Mouse (Mus musculus): ENCODE measurements around the gene Desi2. TPM values are rescaled to one million over a fixed set of nuclear protein-coding genes. Genes with fewer than 3 reads are reported as not detected.

Desi2 gene
- polyA plus RNA-seq, 1 experiment: 32.5 TPM

DNA sequence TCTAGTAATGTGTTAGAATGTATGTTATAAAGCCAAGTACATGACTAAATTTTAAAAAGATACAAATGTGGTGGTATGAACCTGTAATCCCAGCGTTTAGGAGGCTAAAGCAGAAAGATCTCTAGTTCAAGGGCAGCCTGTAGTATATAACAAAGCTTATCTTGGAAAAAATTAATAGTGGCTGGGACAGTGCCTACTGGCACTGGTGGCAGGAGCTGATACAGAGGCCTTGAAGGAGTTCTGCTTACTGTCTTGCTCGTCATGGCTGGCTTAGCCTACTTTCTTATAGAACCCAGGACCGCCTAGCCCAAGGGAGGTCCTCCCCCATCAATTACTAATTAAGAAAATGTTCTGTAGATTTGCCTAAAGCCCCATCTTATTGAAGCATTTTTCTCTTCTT, 46.9 kb downstream of the Desi2 start:
- TF ChIP-seq POLR2A (IDR thresholded peaks at IDR 0.05; ENCODE audit: insufficient read depth, low read length) (no peak), EP300 (IDR thresholded peaks at IDR 0.05; ENCODE audit: insufficient read depth, low read depth, low read length) (no peak), CTCF (IDR thresholded peaks at IDR 0.05; ENCODE audit: low read depth, low read length) (no peak)
- H3K27ac ChIP-seq (ENCODE audit: insufficient read depth, low read length): no peak overlapping the region

DNA sequence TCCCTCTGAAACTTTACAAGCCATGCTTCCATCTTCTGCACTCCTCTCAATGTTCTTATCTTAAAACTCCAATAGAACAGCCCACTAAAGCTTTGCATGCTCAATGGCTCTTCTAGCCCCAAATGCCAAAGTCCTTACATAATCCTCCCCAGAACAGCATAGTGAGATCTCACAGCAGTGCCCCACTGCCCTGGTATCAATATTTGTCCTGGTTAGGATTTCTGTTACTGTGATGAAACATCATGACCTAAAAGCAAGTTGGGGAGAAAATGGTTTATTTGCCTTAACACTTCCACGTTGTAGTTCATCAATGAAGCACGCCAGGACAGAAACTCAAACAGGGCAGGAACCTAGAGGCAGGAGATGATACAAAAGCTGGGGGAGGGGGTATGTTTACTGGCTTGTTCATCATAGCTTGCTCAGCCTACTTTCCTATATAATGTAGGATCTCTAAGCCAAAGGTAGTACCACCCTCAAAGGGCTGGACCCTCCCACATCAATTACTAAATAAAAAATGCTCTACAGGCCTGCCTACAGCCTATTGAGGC, 48.8 kb downstream of the Desi2 start:
- Histone ChIP-seq H3K27me3 (ENCODE audit: control insufficient read depth, insufficient read depth, low read length, poor library complexity, severe bottlenecking) (no peaks in the 10 kb centered on the region), H3K9ac (ENCODE audit: low read depth, poor library complexity, severe bottlenecking) (no peak overlapping the region), H3K4me1 (ENCODE audit: control insufficient read depth, insufficient read depth, low read length) (no peaks in the 10 kb centered on the region), H3K27ac (ENCODE audit: insufficient read depth, low read length) (no peak overlapping the region), H3K9me3 (replicated peaks; ENCODE audit: control insufficient read depth, insufficient read depth, low read length, poor library complexity, severe bottlenecking) (no peaks in the 10 kb centered on the region), H3K4me3 (ENCODE audit: low read depth, low read length) (no peak overlapping the region), H3K36me3 (ENCODE audit: control insufficient read depth, insufficient read depth, low read length, poor library complexity, severe bottlenecking) (no peaks in the 10 kb centered on the region)
- TF ChIP-seq EP300 (IDR thresholded peaks at IDR 0.05; ENCODE audit: insufficient read depth, low read depth, low read length) (no peak), POLR2A (IDR thresholded peaks at IDR 0.05; ENCODE audit: insufficient read depth, low read length) (no peak), CTCF (IDR thresholded peaks at IDR 0.05; ENCODE audit: low read depth, low read length) (no peak)

More for the DNA sequence above, 46.9 kb downstream of the Desi2 start:
- Histone ChIP-seq H3K4me3 (ENCODE audit: low read depth, low read length) (no peak overlapping the region), H3K9me3 (replicated peaks; ENCODE audit: control insufficient read depth, insufficient read depth, low read length, poor library complexity, severe bottlenecking) (peaks cover 14% of the 10 kb centered on the region), H3K9ac (ENCODE audit: low read depth, poor library complexity, severe bottlenecking) (no peak overlapping the region), H3K36me3 (ENCODE audit: control insufficient read depth, insufficient read depth, low read length, poor library complexity, severe bottlenecking) (no peaks in the 10 kb centered on the region), H3K27me3 (ENCODE audit: control insufficient read depth, insufficient read depth, low read length, poor library complexity, severe bottlenecking) (no peaks in the 10 kb centered on the region), H3K4me1 (ENCODE audit: control insufficient read depth, insufficient read depth, low read length) (no peaks in the 10 kb centered on the region)

DNA sequence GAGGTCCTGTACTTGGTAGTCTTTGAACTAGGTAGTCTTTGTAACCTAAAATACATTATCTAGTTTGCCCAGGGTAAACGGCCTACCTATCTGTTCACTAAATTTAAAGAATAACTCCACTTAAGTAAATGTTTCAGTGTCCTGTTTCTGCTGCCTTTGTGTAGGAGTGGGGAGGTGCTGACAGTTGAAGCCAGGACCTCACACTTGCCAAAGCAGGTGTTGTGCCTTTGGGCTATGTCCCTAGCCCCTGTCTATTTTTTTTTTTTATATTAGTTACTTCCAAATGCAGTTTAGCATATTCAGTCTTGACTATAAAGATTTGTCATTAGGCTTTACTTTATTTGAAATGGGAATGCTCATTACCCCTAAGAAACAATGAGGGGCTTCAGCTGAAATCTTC, 51.5 kb downstream of the Desi2 start:
- TF ChIP-seq POLR2A (IDR thresholded peaks at IDR 0.05; ENCODE audit: insufficient read depth, low read length) (no peak), EP300 (IDR thresholded peaks at IDR 0.05; ENCODE audit: insufficient read depth, low read depth, low read length) (no peak), CTCF (IDR thresholded peaks at IDR 0.05; ENCODE audit: low read depth, low read length) (no peak)
- Histone ChIP-seq H3K9ac (ENCODE audit: low read depth, poor library complexity, severe bottlenecking) (no peak overlapping the region), H3K9me3 (replicated peaks; ENCODE audit: control insufficient read depth, insufficient read depth, low read length, poor library complexity, severe bottlenecking) (no peaks in the 10 kb centered on the region), H3K36me3 (ENCODE audit: control insufficient read depth, insufficient read depth, low read length, poor library complexity, severe bottlenecking) (0 out of 2 replicates have a peak, but pooled peaks cover 3% of the 10 kb centered on the region), H3K4me3 (ENCODE audit: low read depth, low read length) (no peak overlapping the region), H3K4me1 (ENCODE audit: control insufficient read depth, insufficient read depth, low read length) (no peaks in the 10 kb centered on the region), H3K27ac (ENCODE audit: insufficient read depth, low read length) (no peak overlapping the region), H3K27me3 (ENCODE audit: control insufficient read depth, insufficient read depth, low read length, poor library complexity, severe bottlenecking) (no peaks in the 10 kb centered on the region)

DNA sequence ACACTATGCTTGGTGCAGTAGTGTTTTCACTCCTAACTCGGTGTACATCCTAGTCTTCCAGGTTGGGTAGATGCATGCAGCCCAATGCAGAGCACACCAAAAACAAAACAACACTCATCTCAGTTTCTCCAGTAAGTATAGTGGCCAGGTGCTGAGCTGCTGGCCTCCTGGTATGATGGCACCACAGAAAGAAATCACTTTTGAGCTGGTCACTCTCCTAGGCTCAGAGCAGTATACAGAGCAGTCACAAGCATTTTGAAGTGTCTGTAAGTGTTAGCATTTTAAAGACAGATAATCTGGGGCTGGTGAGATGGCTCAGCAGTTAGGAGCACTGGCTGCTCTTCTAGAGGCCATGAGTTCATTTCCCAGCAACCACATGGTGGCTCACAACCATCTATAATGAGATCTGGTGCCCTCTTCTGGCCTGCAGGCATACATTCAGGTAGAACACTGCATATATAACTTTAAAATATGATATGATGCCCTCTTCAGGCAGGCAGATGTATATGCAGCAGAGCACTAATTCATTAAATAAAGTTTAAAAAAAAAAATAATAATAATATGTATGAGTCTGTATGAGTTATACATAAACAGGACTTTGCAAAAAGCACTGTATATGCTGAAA, 54.8 kb downstream of the Desi2 start:
- peaks cover 3% of the 10 kb centered on the region; the same call in 1 of the 2 replicates for H3K36me3 ChIP-seq (ENCODE audit: control insufficient read depth, insufficient read depth, low read length, poor library complexity, severe bottlenecking)
- no peaks in the 10 kb centered on the region for H3K27me3 ChIP-seq (ENCODE audit: control insufficient read depth, insufficient read depth, low read length, poor library complexity, severe bottlenecking)
- no peak overlapping the region for H3K27ac ChIP-seq (ENCODE audit: insufficient read depth, low read length)
- no peaks in the 10 kb centered on the region for H3K4me1 ChIP-seq (ENCODE audit: control insufficient read depth, insufficient read depth, low read length)
- no peak overlapping the region for H3K9ac ChIP-seq (ENCODE audit: low read depth, poor library complexity, severe bottlenecking)
- H3K4me3 ChIP-seq (ENCODE audit: low read depth, low read length): no peak overlapping the region
- no peaks in the 10 kb centered on the region for H3K9me3 ChIP-seq (replicated peaks; ENCODE audit: control insufficient read depth, insufficient read depth, low read length, poor library complexity, severe bottlenecking)
- TF ChIP-seq POLR2A (IDR thresholded peaks at IDR 0.05; ENCODE audit: insufficient read depth, low read length) (no peak), CTCF (IDR thresholded peaks at IDR 0.05; ENCODE audit: low read depth, low read length) (peak; percentile 17)

DNA sequence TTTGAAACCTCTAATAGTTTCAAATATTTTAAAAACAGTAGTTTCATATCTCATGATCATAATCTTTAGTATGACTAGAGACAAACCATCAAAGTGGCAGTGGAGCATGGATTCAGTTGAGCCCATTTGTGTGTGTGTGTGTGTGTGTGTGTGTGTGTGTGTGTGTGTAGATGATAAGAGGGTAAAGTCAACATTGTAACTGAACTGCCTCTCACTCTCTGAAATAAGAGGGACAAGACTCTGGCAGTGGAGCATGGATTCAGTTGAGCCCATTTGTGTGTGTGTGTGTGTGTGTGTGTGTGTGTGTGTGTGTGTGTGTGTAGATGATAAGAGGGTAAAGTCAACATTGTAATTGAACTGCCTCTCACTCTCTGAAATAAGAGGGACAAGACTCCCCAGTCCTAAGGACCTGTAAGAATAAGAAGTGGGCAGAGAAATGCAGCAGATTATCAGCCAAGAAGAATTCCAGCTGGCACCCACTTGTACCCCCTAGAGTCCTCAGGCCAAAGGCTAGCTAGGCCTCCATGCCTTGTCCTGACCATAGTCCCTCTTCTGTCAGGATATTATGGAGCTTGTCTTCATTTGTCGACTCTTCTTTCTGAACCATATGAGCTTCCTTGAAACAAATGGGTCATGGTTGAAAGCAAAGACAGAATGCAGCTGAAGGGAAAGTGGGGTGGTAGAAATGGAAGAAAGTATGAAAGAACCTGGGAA, 61.0 kb downstream of the Desi2 start:
- TF ChIP-seq EP300 (IDR thresholded peaks at IDR 0.05; ENCODE audit: insufficient read depth, low read depth, low read length): no peak
- no peak for TF ChIP-seq CTCF (IDR thresholded peaks at IDR 0.05; ENCODE audit: low read depth, low read length)
- TF ChIP-seq POLR2A (IDR thresholded peaks at IDR 0.05; ENCODE audit: insufficient read depth, low read length): no peak
- Histone ChIP-seq H3K9ac (ENCODE audit: low read depth, poor library complexity, severe bottlenecking) (no peak overlapping the region), H3K27ac (ENCODE audit: insufficient read depth, low read length) (no peak overlapping the region), H3K36me3 (ENCODE audit: control insufficient read depth, insufficient read depth, low read length, poor library complexity, severe bottlenecking) (no peaks in the 10 kb centered on the region; the same call in 1 of the 2 replicates), H3K27me3 (ENCODE audit: control insufficient read depth, insufficient read depth, low read length, poor library complexity, severe bottlenecking) (no peaks in the 10 kb centered on the region), H3K4me1 (ENCODE audit: control insufficient read depth, insufficient read depth, low read length) (no peaks in the 10 kb centered on the region), H3K4me3 (ENCODE audit: low read depth, low read length) (no peak overlapping the region), H3K9me3 (replicated peaks; ENCODE audit: control insufficient read depth, insufficient read depth, low read length, poor library complexity, severe bottlenecking) (no peaks in the 10 kb centered on the region)

DNA sequence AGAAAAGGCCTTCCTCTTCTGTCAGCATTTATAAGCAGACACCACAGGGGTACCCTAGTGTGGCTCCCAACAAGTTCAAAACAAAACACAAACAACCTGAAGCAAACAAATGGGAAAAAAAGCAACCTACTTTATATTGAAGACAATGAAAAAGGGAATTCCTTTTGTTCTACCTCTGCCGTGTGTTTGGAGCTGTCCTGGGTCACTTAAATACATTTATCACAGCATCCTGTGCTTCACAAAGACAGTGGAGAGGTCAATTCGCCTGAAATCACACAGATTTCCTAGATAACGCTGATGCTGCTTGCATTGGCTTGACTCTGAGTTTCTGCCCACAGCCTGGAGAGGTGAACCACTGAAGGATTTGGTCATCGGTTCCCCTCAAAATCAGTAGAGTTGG, 67.4 kb downstream of the Desi2 start:
- Histone ChIP-seq H3K4me3 (ENCODE audit: low read depth, low read length) (no peak overlapping the region), H3K4me1 (ENCODE audit: control insufficient read depth, insufficient read depth, low read length) (no peaks in the 10 kb centered on the region), H3K9ac (ENCODE audit: low read depth, poor library complexity, severe bottlenecking) (no peak overlapping the region), H3K9me3 (replicated peaks; ENCODE audit: control insufficient read depth, insufficient read depth, low read length, poor library complexity, severe bottlenecking) (0 out of 2 replicates have a peak, but pooled peaks cover 2% of the 10 kb centered on the region), H3K27ac (ENCODE audit: insufficient read depth, low read length) (no peak overlapping the region), H3K36me3 (ENCODE audit: control insufficient read depth, insufficient read depth, low read length, poor library complexity, severe bottlenecking) (peaks cover 2% of the 10 kb centered on the region; the same call in 1 of the 2 replicates), H3K27me3 (ENCODE audit: control insufficient read depth, insufficient read depth, low read length, poor library complexity, severe bottlenecking) (no peaks in the 10 kb centered on the region)
- TF ChIP-seq EP300 (IDR thresholded peaks at IDR 0.05; ENCODE audit: insufficient read depth, low read depth, low read length): no peak
- no peak for TF ChIP-seq POLR2A (IDR thresholded peaks at IDR 0.05; ENCODE audit: insufficient read depth, low read length)

Measured in ES-Bruce4 (cell line).